In genomic region chr12:8935349-8935748, GRCm38 (mm10) we compare ENCODE assay signal across 11 mouse cellular contexts. TPM values are rescaled to one million over a fixed set of nuclear protein-coding genes. Genes with fewer than 3 reads are reported as not detected.
A peak's percentile ranks its signal among the peaks of the same experiment; 100 is the strongest.
DNase-seq lines count a peak whose midpoint lies in the region; ATAC-seq lines count a peak whose summit lies in the region.
"Had no signal": no experiment of that assay in that cellular context is flagged by ENCODE, and none has a peak within 500 bp of the region (broad histone marks: within the 10 kb centered on the region; RNA-seq: fewer than 3 reads in every experiment).

No protein-coding gene starts in this region.

- 42% methylated on average over 5 of the region's 5 CpGs for WGBS in kidney, embryonic 14.5 days

- no peak overlapping the region for H3K4me3 ChIP-seq in kidney, embryonic 14.5 days (ENCODE audit: low read length)

- H3K9me3 ChIP-seq in kidney, embryonic 14.5 days (ENCODE audit: control insufficient read depth, low read length) = no peaks in the 10 kb centered on the region

- H3K36me3 ChIP-seq in kidney, embryonic 14.5 days (ENCODE audit: control insufficient read depth, insufficient read depth, low read length) = peaks cover 66% of the 10 kb centered on the region

- H3K4me1 ChIP-seq in kidney, embryonic 14.5 days (ENCODE audit: control insufficient read depth, insufficient read depth, low read length) = no peaks in the 10 kb centered on the region; the same call in 1 of the 2 replicates

- no peak overlapping the region for H3K4me2 ChIP-seq in kidney, embryonic 14.5 days (replicated peaks; ENCODE audit: low read depth, low read length)

- intact Hi-C loops in gastrocnemius, postnatal 14 days (cut with DNase I; ENCODE audit: low total_unique reads) = loop anchor here (5.0 kb wide), 1 partner anchor 43 kb away; no protein-coding TSS in a partner anchor

- ATAC-seq in kidney, embryonic 14.5 days (ENCODE audit: low FRiP score, low TSS enrichment) = peak; percentile 90
- ATAC-seq: forebrain, embryonic 16.5 days had no signal

- no peaks in the 10 kb centered on the region for H3K27me3 ChIP-seq in kidney, embryonic 14.5 days (ENCODE audit: control insufficient read depth, insufficient read depth, low read length)

- peak; percentile 14 for DNase-seq in gastrocnemius, postnatal 10 days
- no peak for DNase-seq in gastrocnemius, postnatal 14 days
- peak; percentile 20 for DNase-seq in 3134 (ENCODE audit: extremely low read depth, insufficient read length, low spot score)
- peak; percentile 75 to 81 for DNase-seq in adrenal gland, postnatal 36 days
- DNase-seq in frontal cortex, postnatal 36 days (ENCODE audit: low spot score in 2 of 2) = no peak
- DNase-seq in left cerebral cortex, adult 18-20 months (ENCODE audit: low spot score in 2 of 2) = no peak
- no peak for DNase-seq in c-Kit-positive CD71-positive TER-119-positive erythroid progenitor cells, embryonic 14.5 days (ENCODE audit: low spot score)

- H3K9ac ChIP-seq in kidney, embryonic 14.5 days (ENCODE audit: low read depth, low read length) = no peak overlapping the region

- no peak overlapping the region for H3K27ac ChIP-seq in kidney, embryonic 14.5 days (ENCODE audit: low read depth, low read length)
- H3K27ac ChIP-seq: macrophage had no signal

RNA-seq across cellular contexts. Expression of gene Matn3, which starts 12.4 kb away (rescaled TPM):
- under 1 TPM; 0.54 to 0.92 TPM for total RNA-seq in gastrocnemius, postnatal 10 days (2021)
- total RNA-seq in gastrocnemius, postnatal 14 days (2021) = under 1 TPM; 0.64 to 0.70 TPM
- not detected for total RNA-seq in adrenal gland, postnatal 36 days (2021)
- polyA plus RNA-seq in kidney, embryonic 14.5 days (2014; fragmentation: Nextera tagmentation; extraction: Ambion mirVana) = 0.11 and 0.37 TPM in 2 replicates
- total RNA-seq in left cerebral cortex, adult 18-20 months (2021) = under 1 TPM in 1 of 2 experiments, not detected in 1; 0.12 TPM
- total RNA-seq: common myeloid progenitor, adult 5-6 weeks had no signal
- polyA plus RNA-seq: macrophage had no signal

RNA-seq across cellular contexts. Expression of gene Laptm4a, which starts 13.9 kb away (rescaled TPM):
- total RNA-seq in gastrocnemius, postnatal 10 days (2021) = 100 to 1,000 TPM; 408 to 423 TPM
- 100 to 1,000 TPM; 303 to 334 TPM for total RNA-seq in gastrocnemius, postnatal 14 days (2021)
- 100 to 1,000 TPM; 580 to 600 TPM for total RNA-seq in adrenal gland, postnatal 36 days (2021)
- polyA plus RNA-seq in kidney, embryonic 14.5 days (2014; fragmentation: Nextera tagmentation; extraction: Ambion mirVana) = 140 and 337 TPM in 2 replicates
- total RNA-seq in left cerebral cortex, adult 18-20 months (2021) = 100 to 1,000 TPM; 184 to 192 TPM

RNA-seq across cellular contexts. Expression of gene Wdr35, which starts 38.3 kb away (rescaled TPM):
- 10 to 100 TPM; 10.7 to 13.9 TPM for total RNA-seq in gastrocnemius, postnatal 10 days (2021)
- 10 to 100 TPM; 11.4 to 14.4 TPM for total RNA-seq in gastrocnemius, postnatal 14 days (2021)
- total RNA-seq in adrenal gland, postnatal 36 days (2021) = 10 to 100 TPM; 15.4 to 16.5 TPM
- 9.9 and 21.9 TPM in 2 replicates for polyA plus RNA-seq in kidney, embryonic 14.5 days (2014; fragmentation: Nextera tagmentation; extraction: Ambion mirVana)
- 10 to 100 TPM; 43.6 to 47.1 TPM for total RNA-seq in left cerebral cortex, adult 18-20 months (2021)

Comparison
In these comparisons a context has a peak if more than half of its experiments do, and no peak if none do; other contexts are left out.
1. DNase-seq: peak in gastrocnemius, postnatal 10 days (single experiment), 3134 (single experiment) and adrenal gland, postnatal 36 days (2 of 2); none in gastrocnemius, postnatal 14 days (single experiment), frontal cortex, postnatal 36 days (0 of 2), left cerebral cortex, adult 18-20 months (0 of 2) and c-Kit-positive CD71-positive TER-119-positive erythroid progenitor cells, embryonic 14.5 days (single experiment).